Mouse (Mus musculus) limb, embryonic 12.5 days (tissue): Measurements from ENCODE around the gene Ticam1. TPM values are rescaled to one million over a fixed set of nuclear protein-coding genes. Genes with fewer than 3 reads are reported as not detected.
A peak's percentile ranks its signal among the peaks of the same experiment; 100 is the strongest.

Experiments
- ATAC-seq: fragments of 200-750 bp; cut with Nextera tagmentation; 2 replicates; pipeline ENCODE4 v1.8.0; 2017; ENCODE audit warnings: low read depth, moderate TSS enrichment; ENCODE audit not compliant: insufficient number of reproducible peaks, insufficient read depth, low FRiP score, low TSS enrichment
- H3K27ac ChIP-seq: fragments of 300-500 bp; sonication (generic); 2 replicates; pipeline ENCODE4 v1.5.1; 2016; ENCODE audit warnings: mild to moderate bottlenecking, moderate library complexity
- H3K27me3 ChIP-seq: fragments of 300-500 bp; sonication (generic); 2 replicates; pipeline ENCODE4 v1.6.1; 2016; ENCODE audit warnings: mild to moderate bottlenecking, moderate library complexity
- H3K36me3 ChIP-seq: fragments of 300-500 bp; sonication (generic); 2 replicates; pipeline ENCODE4 v1.6.1; 2016; ENCODE audit warnings: mild to moderate bottlenecking, moderate library complexity
- H3K4me1 ChIP-seq: fragments of 300-500 bp; sonication (generic); replicated peaks from 2 replicates; pipeline ENCODE4 v1.6.1; 2016
- H3K4me2 ChIP-seq: fragments of 300-500 bp; sonication (generic); 2 replicates; pipeline ENCODE4 v1.6.1; 2016; ENCODE audit warnings: mild to moderate bottlenecking, moderate library complexity
- H3K4me3 ChIP-seq: fragments of 300-500 bp; sonication (generic); replicated peaks from 2 replicates; pipeline ENCODE4 v1.5.1; 2016; ENCODE audit warnings: mild to moderate bottlenecking
- H3K9ac ChIP-seq: fragments of 300-500 bp; sonication (generic); replicated peaks from 2 replicates; pipeline ENCODE4 v1.6.1; 2016; ENCODE audit warnings: mild to moderate bottlenecking, moderate library complexity
- H3K9me3 ChIP-seq: fragments of 300-500 bp; sonication (generic); 2 replicates; pipeline ENCODE4 v1.6.1; 2016; ENCODE audit warnings: mild to moderate bottlenecking, moderate library complexity
- WGBS: fragments of 180-500 bp; shearing (Covaris S2); methylation state at CpG from one replicate; pipeline ENCODE4 v1.1.7; 2016; 5-methylcytosine and 5-hydroxymethylcytosine counted together
- polyA plus RNA-seq: library from polyadenylated mRNA; unstranded; fragments of >200 nt; fragmentation: Nextera tagmentation; extraction: Ambion mirVana; gene quantifications from 2 replicates; pipeline ENCODE4 v1.2.1, GENCODE M21; 2016

Gene Ticam1
- polyA plus RNA-seq, 1 experiment from 2014 or later, result 3.0 TPM

DNA sequence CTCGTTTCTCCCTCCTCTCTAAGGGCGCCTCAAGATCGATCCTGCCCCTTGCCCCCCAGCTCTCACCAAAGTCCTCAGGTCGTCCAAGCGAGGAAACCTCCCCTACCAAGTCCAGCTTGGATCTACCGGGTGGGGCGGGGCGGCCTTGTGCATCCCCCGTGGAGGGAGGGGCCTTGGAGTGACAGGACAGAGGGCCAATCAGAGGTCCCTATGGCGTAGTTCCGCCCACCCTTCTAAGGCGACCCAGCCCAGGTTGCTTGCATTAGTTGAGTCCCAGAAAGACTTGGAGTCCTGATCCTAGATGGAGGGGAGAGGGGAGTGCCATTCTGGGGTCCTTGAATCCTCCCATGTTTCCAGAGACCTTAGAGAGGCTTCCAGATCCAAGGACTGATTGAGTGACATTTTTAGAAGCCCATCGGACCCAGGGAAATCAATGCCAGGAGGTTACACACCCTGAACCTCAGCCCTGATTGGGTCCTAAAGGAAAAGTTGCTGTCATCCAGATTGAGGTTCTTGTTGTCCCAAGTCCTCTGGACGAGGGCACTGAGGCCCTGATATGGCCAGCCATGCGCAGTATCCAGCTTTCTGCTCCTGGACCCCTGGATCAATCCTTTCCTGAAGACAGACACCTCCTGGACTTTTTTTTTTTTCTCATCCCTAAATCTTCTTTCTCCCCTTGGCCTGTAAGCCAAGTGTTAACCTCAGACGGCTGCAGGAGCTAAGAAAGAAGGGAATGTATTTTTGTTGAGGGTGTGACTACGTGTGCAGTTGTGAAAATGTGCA, 14.0 kb upstream of the Ticam1 start:
- Histone ChIP-seq H3K27me3 (no peaks in the 10 kb centered on the region), H3K4me3 (peak overlapping the region; percentile 55), H3K4me2 (peak overlapping the region; percentile 73), H3K27ac (peak overlapping the region; percentile 96), H3K4me1 (peaks cover 48% of the 10 kb centered on the region), H3K9ac (peak overlapping the region; percentile 68), H3K9me3 (no peaks in the 10 kb centered on the region), H3K36me3 (peaks cover 15% of the 10 kb centered on the region)
- peak; percentile 84 for ATAC-seq
- 4% methylated on average over 17 of the region's 17 CpGs for WGBS

DNA sequence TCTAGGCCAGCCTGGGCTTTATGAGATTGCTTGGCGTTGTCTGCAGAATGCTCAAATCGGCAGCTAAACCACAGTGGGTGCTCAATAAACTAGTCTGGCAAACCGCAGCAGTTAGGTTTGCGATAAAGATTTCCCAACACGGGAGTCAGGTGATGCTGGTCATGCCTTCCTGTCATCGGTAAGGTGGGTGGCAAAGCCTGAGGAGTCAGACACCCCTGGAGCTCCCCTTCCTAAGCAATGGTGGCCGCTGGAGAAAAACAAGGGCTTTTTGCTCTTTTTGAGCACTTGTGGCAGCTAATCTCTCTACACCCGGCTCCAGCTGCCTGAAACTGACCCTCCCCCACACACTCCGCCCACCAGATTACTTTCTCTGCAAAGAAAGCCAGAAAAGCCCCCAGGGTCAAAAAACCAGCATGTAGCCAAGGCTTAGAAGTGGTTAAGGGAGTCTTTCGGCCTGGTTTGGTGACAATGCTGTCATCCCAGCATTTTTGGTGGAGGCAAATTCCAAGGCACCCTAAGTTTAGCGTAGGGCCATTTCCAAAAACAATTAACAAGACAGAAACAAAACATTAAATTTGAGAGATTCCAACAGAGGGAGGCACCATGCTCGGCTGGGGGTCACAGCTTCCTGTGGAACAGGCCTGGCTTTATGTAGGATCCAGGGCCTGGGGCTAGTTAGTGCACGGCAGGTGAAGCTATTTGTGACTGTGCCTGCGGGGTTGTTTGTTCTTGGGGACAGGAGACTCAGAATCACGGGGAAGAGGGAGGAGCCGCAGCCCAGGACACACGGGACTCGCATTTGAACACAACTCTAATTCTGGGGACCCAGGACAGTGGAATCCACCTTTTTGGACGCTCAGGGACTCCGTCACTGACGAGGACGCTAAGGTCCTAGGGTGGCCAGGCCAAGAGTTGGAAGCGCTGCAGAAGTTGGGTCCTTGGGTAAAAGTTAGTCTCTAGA, 13.1 kb upstream of the Ticam1 start:
- 2% methylated on average over 23 of the region's 23 CpGs for WGBS
- peak overlapping the region; percentile 55 for H3K4me3 ChIP-seq
- peak overlapping the region; percentile 73 for H3K4me2 ChIP-seq
- peaks cover 48% of the 10 kb centered on the region for H3K4me1 ChIP-seq
- H3K36me3 ChIP-seq, result peaks cover 24% of the 10 kb centered on the region
- no peaks in the 10 kb centered on the region for H3K27me3 ChIP-seq
- H3K9ac ChIP-seq, result peak overlapping the region; percentile 68
- H3K27ac ChIP-seq, result peak overlapping the region; percentile 96
- H3K9me3 ChIP-seq, result no peaks in the 10 kb centered on the region
- ATAC-seq, result peak; percentile 3; the same call in 1 of the 2 replicates

DNA sequence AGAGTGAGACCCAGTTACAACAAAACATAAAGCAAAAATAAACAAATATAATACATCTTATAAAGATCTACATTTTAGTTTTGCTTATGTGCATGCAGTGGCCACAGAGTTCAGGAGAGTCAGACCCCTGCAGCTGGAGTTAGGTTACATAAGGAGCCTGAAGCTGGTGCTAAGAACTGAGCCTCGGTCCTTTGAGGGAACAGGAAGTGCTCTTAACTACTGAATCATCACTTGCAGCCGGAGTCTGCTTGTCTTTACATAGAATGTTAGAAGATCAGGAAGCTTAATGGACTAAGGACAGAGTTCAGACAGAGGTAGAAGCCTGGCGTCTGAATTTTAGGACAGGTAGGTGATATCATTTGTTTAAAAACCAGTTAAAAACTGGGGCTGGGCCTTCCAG, 12.3 kb upstream of the Ticam1 start:
- Histone ChIP-seq H3K9me3 (no peaks in the 10 kb centered on the region), H3K4me1 (peaks cover 48% of the 10 kb centered on the region), H3K4me2 (peak overlapping the region; percentile 73), H3K36me3 (peaks cover 32% of the 10 kb centered on the region), H3K4me3 (peak overlapping the region; percentile 55), H3K27ac (peak overlapping the region; percentile 96), H3K9ac (peak overlapping the region; percentile 68; the same call in 1 of the 2 replicates), H3K27me3 (no peaks in the 10 kb centered on the region)
- WGBS, result 29% methylated on average over 3 of the region's 3 CpGs
- ATAC-seq, result no peak

DNA sequence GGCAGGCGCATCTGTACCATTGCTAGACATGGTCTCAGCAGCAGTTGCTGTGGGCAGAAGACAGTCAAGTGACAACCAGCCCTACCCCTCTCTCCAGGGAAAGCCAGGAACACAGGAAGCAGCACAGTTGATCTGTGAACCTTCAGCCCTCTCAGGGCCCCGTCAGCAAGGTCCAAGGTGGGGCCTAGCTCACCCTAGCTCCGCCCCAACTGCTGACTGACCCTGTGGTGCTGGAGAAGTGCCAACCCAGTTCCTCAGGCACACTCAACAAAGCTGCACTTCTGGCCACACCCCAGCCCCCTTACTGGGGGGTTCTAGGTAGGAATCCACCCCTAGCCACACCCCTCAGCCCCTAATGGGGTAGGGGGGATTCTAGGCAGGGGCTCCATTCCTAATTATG, 11.2 kb upstream of the Ticam1 start:
- Histone ChIP-seq H3K4me3 (no peak overlapping the region), H3K36me3 (peaks cover 41% of the 10 kb centered on the region), H3K9me3 (no peaks in the 10 kb centered on the region), H3K4me1 (peaks cover 48% of the 10 kb centered on the region), H3K27ac (peak overlapping the region; percentile 96), H3K4me2 (peak overlapping the region; percentile 73), H3K9ac (peak overlapping the region; percentile 40; the same call in 1 of the 2 replicates), H3K27me3 (no peaks in the 10 kb centered on the region)
- WGBS, result 54% methylated on average over 3 of the region's 3 CpGs
- no peak for ATAC-seq

DNA sequence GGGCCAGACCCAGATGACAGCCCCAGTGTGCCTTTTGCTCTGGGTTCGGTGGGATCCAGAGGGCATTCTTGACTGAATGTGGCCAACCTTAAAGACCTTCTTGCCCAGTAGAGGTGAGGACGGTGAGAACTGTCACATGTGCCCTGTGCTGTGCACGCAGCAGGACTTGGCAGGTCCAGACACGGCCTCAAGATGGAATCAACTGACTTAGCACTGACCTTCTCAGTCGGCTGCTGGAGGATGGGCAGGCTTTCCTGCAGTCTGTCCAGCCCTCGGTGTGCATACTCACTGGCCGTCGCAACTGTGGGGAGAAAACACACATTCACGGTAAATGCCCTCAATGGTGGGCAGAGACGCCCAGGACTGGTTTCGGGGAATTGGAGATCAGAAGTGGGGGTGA, 9.4 kb upstream of the Ticam1 start:
- WGBS, result 91% methylated on average over 11 of the region's 11 CpGs
- no peak overlapping the region for H3K27ac ChIP-seq
- no peak overlapping the region for H3K4me3 ChIP-seq
- H3K4me2 ChIP-seq, result no peak overlapping the region
- no peaks in the 10 kb centered on the region for H3K27me3 ChIP-seq
- no peaks in the 10 kb centered on the region for H3K9me3 ChIP-seq
- no peak for ATAC-seq
- peaks cover 59% of the 10 kb centered on the region for H3K36me3 ChIP-seq
- H3K4me1 ChIP-seq, result peaks cover 31% of the 10 kb centered on the region
- no peak overlapping the region for H3K9ac ChIP-seq

DNA sequence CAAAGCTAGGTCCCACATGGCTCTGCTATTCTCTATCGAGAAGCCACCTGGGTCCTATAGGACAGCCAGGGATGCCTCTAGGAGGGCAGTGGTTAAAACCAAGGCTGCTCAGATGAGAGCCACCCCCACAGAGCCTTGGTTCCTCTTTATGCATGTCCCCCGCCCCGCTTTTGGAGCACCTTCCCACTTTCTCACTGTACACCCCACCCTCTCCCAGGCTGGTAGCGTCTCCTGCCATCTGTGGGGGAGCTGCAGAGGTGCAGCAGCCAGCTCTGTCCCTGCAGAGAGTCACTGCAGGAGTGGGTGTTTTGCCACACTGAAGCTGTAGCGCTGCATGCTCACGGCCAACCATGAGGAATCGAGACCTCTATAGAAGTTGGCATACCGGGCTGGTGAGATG, 6.7 kb upstream of the Ticam1 start:
- H3K36me3 ChIP-seq, result peaks cover 79% of the 10 kb centered on the region
- no peaks in the 10 kb centered on the region for H3K9me3 ChIP-seq
- no peak for ATAC-seq
- peaks cover 9% of the 10 kb centered on the region for H3K4me1 ChIP-seq
- H3K27me3 ChIP-seq, result no peaks in the 10 kb centered on the region
- no peak overlapping the region for H3K4me2 ChIP-seq
- WGBS, result 93% methylated on average over 8 of the region's 8 CpGs
- no peak overlapping the region for H3K27ac ChIP-seq
- H3K4me3 ChIP-seq, result no peak overlapping the region
- H3K9ac ChIP-seq, result no peak overlapping the region

DNA sequence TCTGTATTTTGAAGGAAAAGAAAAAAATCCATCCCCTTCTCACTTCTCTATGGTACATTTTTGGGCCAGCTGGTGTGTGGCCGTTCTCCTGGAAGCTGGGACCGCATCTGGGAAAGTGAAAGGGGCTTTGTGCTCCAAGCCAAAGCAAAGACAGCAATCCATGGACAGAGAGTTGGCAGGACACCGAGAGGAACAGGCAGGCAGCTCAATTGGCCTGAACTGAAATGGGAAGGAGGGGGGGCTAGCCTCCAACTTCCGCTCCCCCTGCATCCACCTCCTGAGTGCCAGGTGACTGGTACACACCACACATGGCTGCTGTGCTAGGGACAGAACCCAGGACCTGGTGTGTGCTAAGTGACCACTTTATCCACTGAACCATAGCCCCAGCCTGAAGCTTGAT, 6.2 kb upstream of the Ticam1 start:
- no peak overlapping the region for H3K27ac ChIP-seq
- H3K4me1 ChIP-seq, result peaks cover 4% of the 10 kb centered on the region
- WGBS, result 84% methylated on average over 4 of the region's 4 CpGs

DNA sequence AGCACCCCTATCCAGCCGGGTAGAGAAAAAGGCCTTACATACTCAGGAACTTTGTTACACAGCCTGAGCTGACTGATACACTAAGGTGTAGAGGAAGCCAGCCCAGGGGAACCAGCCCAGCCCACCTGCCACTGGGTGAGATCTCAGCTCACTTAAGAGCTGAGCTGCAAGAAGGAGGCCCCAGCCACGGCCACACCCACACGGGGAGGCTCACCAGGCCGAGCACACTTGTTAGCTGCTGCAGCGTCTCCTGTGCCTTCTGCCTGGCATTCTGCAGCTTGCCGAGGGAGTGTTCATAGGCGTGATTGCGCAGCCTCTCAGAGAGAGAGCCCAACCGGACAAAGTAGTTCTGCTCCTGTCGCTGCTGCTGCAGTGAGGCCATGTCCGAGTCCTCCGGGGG, 4.6 kb upstream of the Ticam1 start:
- no peaks in the 10 kb centered on the region for H3K27me3 ChIP-seq
- peaks cover 10% of the 10 kb centered on the region for H3K4me1 ChIP-seq
- H3K27ac ChIP-seq, result no peak overlapping the region
- H3K9me3 ChIP-seq, result no peaks in the 10 kb centered on the region
- H3K4me3 ChIP-seq, result no peak overlapping the region
- H3K4me2 ChIP-seq, result no peak overlapping the region
- H3K9ac ChIP-seq, result no peak overlapping the region
- 84% methylated on average over 12 of the region's 12 CpGs for WGBS
- no peak for ATAC-seq
- H3K36me3 ChIP-seq, result peaks cover 71% of the 10 kb centered on the region

More for the DNA sequence above, 6.2 kb upstream of the Ticam1 start:
- ATAC-seq, result no peak
- Histone ChIP-seq H3K9ac (no peak overlapping the region), H3K27me3 (no peaks in the 10 kb centered on the region), H3K4me2 (no peak overlapping the region), H3K36me3 (peaks cover 80% of the 10 kb centered on the region), H3K9me3 (no peaks in the 10 kb centered on the region), H3K4me3 (no peak overlapping the region)

DNA sequence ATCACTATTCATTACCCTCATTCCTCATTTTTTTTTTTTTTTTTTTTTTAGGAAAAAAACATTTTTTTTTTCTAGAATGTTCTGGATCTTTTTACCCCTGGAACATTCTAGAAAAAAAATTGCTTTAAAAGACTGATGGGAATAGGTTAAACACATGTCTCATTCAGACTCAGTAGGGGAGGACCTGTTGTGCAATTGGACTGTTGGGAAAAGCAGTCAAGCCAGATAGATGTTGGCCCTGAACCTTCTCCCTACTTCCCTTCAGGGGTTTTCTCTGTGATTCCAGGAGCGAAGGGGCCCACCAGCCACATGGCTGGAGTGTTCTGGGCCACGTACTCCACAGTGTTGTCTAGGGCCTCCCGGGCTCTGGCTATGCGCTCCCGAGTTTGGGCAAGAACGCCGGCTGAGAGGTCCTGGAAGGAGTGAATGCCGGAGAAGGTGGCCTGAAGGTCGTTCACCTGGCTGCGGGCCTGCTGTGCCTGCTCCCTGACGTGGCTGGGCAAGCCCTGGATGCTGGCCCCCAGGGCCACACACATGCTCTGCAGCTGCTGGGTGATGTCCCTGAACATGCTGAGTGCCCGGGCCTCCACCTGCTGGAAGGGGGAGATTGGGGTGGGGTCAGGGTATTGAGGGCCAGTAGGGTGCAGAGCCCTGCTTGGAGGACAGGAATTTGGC, 3.0 kb upstream of the Ticam1 start:
- WGBS, result 83% methylated on average over 12 of the region's 12 CpGs
- H3K36me3 ChIP-seq, result peaks cover 55% of the 10 kb centered on the region

DNA sequence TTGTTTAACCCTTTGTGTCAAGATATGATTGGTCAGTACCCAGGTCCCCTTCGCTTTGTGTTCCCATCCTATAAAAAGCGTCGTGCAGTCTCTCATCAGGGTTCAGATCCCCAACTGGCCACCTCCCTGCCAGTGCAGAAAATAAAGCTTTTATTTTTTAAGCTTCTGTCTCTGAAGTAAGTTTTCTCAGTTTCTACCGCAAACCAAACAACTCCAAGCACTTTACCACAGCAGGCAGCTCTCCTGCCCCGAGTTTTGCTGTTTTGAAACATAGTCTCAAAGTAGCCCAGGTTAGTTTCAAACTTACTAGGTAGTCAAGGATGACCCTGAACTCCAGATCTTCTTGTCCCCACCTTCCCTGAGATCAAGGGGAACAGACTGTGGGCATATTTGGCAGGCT, 1.8 kb upstream of the Ticam1 start:
- Histone ChIP-seq H3K36me3 (peaks cover 55% of the 10 kb centered on the region), H3K9me3 (no peaks in the 10 kb centered on the region), H3K4me2 (no peak overlapping the region), H3K4me3 (no peak overlapping the region), H3K27ac (no peak overlapping the region), H3K4me1 (peaks cover 13% of the 10 kb centered on the region), H3K9ac (no peak overlapping the region), H3K27me3 (no peaks in the 10 kb centered on the region)
- no peak for ATAC-seq
- WGBS, result 91% methylated on average over 5 of the region's 5 CpGs

More for the DNA sequence above, 3.0 kb upstream of the Ticam1 start:
- no peak for ATAC-seq
- Histone ChIP-seq H3K4me1 (peaks cover 13% of the 10 kb centered on the region), H3K27ac (no peak overlapping the region), H3K9ac (no peak overlapping the region), H3K4me3 (no peak overlapping the region), H3K27me3 (no peaks in the 10 kb centered on the region), H3K4me2 (no peak overlapping the region), H3K9me3 (no peaks in the 10 kb centered on the region)

DNA sequence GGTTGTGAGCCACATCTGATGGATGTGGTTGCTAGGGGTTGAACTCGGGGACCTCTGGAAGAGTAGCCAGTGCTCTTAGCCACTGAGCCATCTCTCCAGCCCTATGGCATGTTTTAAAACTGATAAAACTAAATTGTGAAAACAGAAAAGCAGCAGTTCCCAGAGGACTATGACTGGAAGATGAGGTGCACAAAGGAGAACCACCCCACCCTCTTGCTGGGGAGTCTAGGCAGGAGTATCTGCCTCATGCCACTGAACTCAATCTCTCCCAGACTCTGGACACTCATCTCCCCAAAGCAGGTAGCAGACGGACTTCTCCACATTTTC, 944 bp upstream of the Ticam1 start:
- H3K36me3 ChIP-seq, result peaks cover 52% of the 10 kb centered on the region
- H3K9ac ChIP-seq, result no peak overlapping the region
- no peaks in the 10 kb centered on the region for H3K9me3 ChIP-seq
- H3K27me3 ChIP-seq, result no peaks in the 10 kb centered on the region
- H3K4me2 ChIP-seq, result peak overlapping the region; percentile 75
- no peak overlapping the region; the same call in 1 of the 2 replicates for H3K4me3 ChIP-seq
- WGBS, result 41% methylated on average over 2 of the region's 2 CpGs
- H3K27ac ChIP-seq, result peak overlapping the region; percentile 90
- no peak for ATAC-seq
- peaks cover 13% of the 10 kb centered on the region for H3K4me1 ChIP-seq
